Mouse (Mus musculus) left cerebral cortex, postnatal 10 days (tissue): ENCODE results near the gene Naa80. TPM values are rescaled to one million over a fixed set of nuclear protein-coding genes. Genes with fewer than 3 reads are reported as not detected.

Source experiments
- DNase-seq, 2 experiments: peaks; one replicate each; pipeline ENCODE4 v3.0.0; 2021 to 2022; ENCODE audit warnings: low spot score in 2 of 2, mixed read lengths in 1 of 2; ENCODE audit errors: extremely low spot score in 1 of 2
- intact Hi-C: fragments of 180-260 bp; cut with DNase I; formaldehyde crosslinking; loops from one replicate; pipeline ENCODE4 v1.15.1; 2025
- total RNA-seq, 2 experiments: library from RNA; stranded (reverse); gene quantifications; 2 replicates each; pipeline ENCODE4 v1.2.3; 2021

The Naa80 gene
- total RNA-seq, 2 experiments from 2014 or later: 9.3 to 9.8 TPM

GRCm38 (mm10) chr9:107626844-107627277 is 48.2 kb downstream of the Naa80 start:
- intact Hi-C loops: no loop called here
- peak; percentile 81 to 95 for DNase-seq

GRCm38 (mm10) chr9:107627387-107628255 is 48.9 kb downstream of the Naa80 start:
- intact Hi-C loops: no loop called here
- no peak for DNase-seq

- intact Hi-C loops: no loop called here
- DNase-seq: peak in 1 of 2 experiments; percentile 87
Measured at GRCm38 (mm10) chr9:107628721-107629410, 50.2 kb downstream of the Naa80 start.

GRCm38 (mm10) chr9:107629411-107629730 is 50.7 kb downstream of the Naa80 start:
- no peak for DNase-seq
- intact Hi-C loops: no loop called here

GRCm38 (mm10) chr9:107629901-107630425 is 51.3 kb downstream of the Naa80 start:
- intact Hi-C loops: no loop called here
- peak; percentile 38 to 63 for DNase-seq

- peak; percentile 75 to 76 for DNase-seq
Measured at GRCm38 (mm10) chr9:107630576-107630975, 51.9 kb downstream of the Naa80 start.

GRCm38 (mm10) chr9:107631311-107631826 is 52.7 kb downstream of the Naa80 start:
- intact Hi-C loops: no loop called here
- DNase-seq: no peak

More at GRCm38 (mm10) chr9:107630576-107630975, 51.9 kb downstream of the Naa80 start:
- intact Hi-C loops: no loop called here

GRCm38 (mm10) chr9:107631861-107632260 is 53.2 kb downstream of the Naa80 start:
- DNase-seq: no peak
- intact Hi-C loops: no loop called here

- intact Hi-C loops: no loop called here
- DNase-seq: no peak
Measured at GRCm38 (mm10) chr9:107632478-107632877, 53.8 kb downstream of the Naa80 start.

- peak; percentile 72 to 92 for DNase-seq
- intact Hi-C loops: no loop called here
Measured at GRCm38 (mm10) chr9:107633091-107633660, 54.5 kb downstream of the Naa80 start.

Other genes with a start within 250 kb of the Naa80 start
- 10 to 100 TPM; 14.3 to 16.6 TPM for gene Hemk1, start 240.5 kb upstream of the Naa80 start, total RNA-seq
- gene 6430571L13Rik, start 238.3 kb upstream of the Naa80 start, total RNA-seq: 1 to 10 TPM; 4.0 TPM
- 10 to 100 TPM; 33.8 to 37.8 TPM for gene Cacna2d2, start 179.3 kb upstream of the Naa80 start, total RNA-seq
- 10 to 100 TPM; 31.8 to 35.7 TPM for gene Tmem115, start 44.9 kb upstream of the Naa80 start, total RNA-seq
- 10 to 100 TPM; 19.0 to 21.4 TPM for gene Cyb561d2, start 36.7 kb upstream of the Naa80 start, total RNA-seq
- gene Nprl2, start 36.7 kb upstream of the Naa80 start, total RNA-seq: 10 to 100 TPM; 34.1 to 37.8 TPM
- gene Zmynd10, start 31.6 kb upstream of the Naa80 start, total RNA-seq: 1 to 10 TPM; 1.8 to 2.9 TPM
- gene Rassf1, start 27.3 kb upstream of the Naa80 start, total RNA-seq: 10 to 100 TPM; 14.7 to 14.9 TPM
- gene Tusc2, start 15.6 kb upstream of the Naa80 start, total RNA-seq: 10 to 100 TPM; 71.6 to 76.6 TPM
- 10 to 100 TPM; 13.2 to 20.1 TPM for gene Hyal2, start 10.9 kb upstream of the Naa80 start, total RNA-seq
- gene Hyal1, start 2.0 kb upstream of the Naa80 start, total RNA-seq: 1 to 10 TPM; 3.1 to 4.3 TPM
- 1 to 10 TPM in 1 of 2 experiments, under 1 TPM in 1; 0.99 to 1.4 TPM for gene Hyal3, start 1.9 kb downstream of the Naa80 start, total RNA-seq
- 10 to 100 TPM; 10.1 to 12.5 TPM for gene Ifrd2, start 8.8 kb downstream of the Naa80 start, total RNA-seq
- gene Sema3b, start 30.3 kb downstream of the Naa80 start, total RNA-seq: 1 to 10 TPM; 2.7 to 2.9 TPM
- gene Gnai2, start 56.5 kb downstream of the Naa80 start, total RNA-seq: 100 to 1,000 TPM; 229 to 244 TPM
- 10 to 100 TPM; 84.1 to 90.3 TPM for gene Slc38a3, start 90.6 kb downstream of the Naa80 start, total RNA-seq
- under 1 TPM; 0.32 to 0.93 TPM for gene Gnat1, start 100.8 kb downstream of the Naa80 start, total RNA-seq
- gene Sema3f, start 131.6 kb downstream of the Naa80 start, total RNA-seq: 10 to 100 TPM; 14.3 to 19.2 TPM
- gene Rbm5, start 192.1 kb downstream of the Naa80 start, total RNA-seq: 100 to 1,000 TPM; 157 TPM